Mouse (Mus musculus) C2C12 (cell line): ENCODE results near the gene Shf. TPM values are rescaled to one million over a fixed set of nuclear protein-coding genes. Genes with fewer than 3 reads are reported as not detected.

Experiments
- H3K27me3 ChIP-seq: one replicate; pipeline ENCODE4 v1.6.1; 2011; ENCODE audit not compliant: control insufficient read depth, insufficient read depth, insufficient read length
- H3K36me3 ChIP-seq: one replicate; pipeline ENCODE4 v1.6.1; 2011; ENCODE audit not compliant: control insufficient read depth, insufficient read depth
- H3K4me3 ChIP-seq: one replicate; pipeline ENCODE4 v1.5.1; 2011; ENCODE audit warnings: mild to moderate bottlenecking, control low read depth; ENCODE audit not compliant: poor library complexity, insufficient read depth, severe bottlenecking
- H3K79me2 ChIP-seq: one replicate; pipeline ENCODE4 v1.6.1; 2011; ENCODE audit not compliant: control insufficient read depth, insufficient read depth
- H3K79me3 ChIP-seq: one replicate; pipeline ENCODE4 v1.6.1; 2011; ENCODE audit warnings: low read depth, control low read depth
- H3ac ChIP-seq: one replicate; pipeline ENCODE3; 2011; ENCODE audit warnings: low read depth; ENCODE audit not compliant: control insufficient read depth, insufficient read length
- CEBPB ChIP-seq: IDR thresholded peaks from one replicate; pipeline ENCODE4 v1.6.1; 2011; ENCODE audit warnings: low read depth, mild to moderate bottlenecking, control low read depth, moderate library complexity
- CTCF ChIP-seq: IDR thresholded peaks from one replicate; pipeline ENCODE4 v1.5.1; 2011; ENCODE audit not compliant: control insufficient read depth, insufficient read depth, insufficient read length
- FOSL1 ChIP-seq: IDR thresholded peaks from one replicate; pipeline ENCODE4 v1.8.0; 2011; ENCODE audit warnings: mild to moderate bottlenecking, low read length; ENCODE audit not compliant: poor library complexity, insufficient read depth, severe bottlenecking
- MAX ChIP-seq: IDR thresholded peaks from one replicate; pipeline ENCODE4 v1.6.1; 2011; ENCODE audit warnings: mild to moderate bottlenecking, control low read depth
- MYOD1 ChIP-seq: IDR thresholded peaks from one replicate; pipeline ENCODE4 v1.6.1; 2011; ENCODE audit warnings: low read depth; ENCODE audit not compliant: control insufficient read depth, insufficient read length
- MYOG ChIP-seq: IDR thresholded peaks from one replicate; pipeline ENCODE4 v1.6.1; 2011; ENCODE audit not compliant: control insufficient read depth, insufficient read length; ENCODE audit errors: extremely low read depth
- USF1 ChIP-seq: IDR thresholded peaks from one replicate; pipeline ENCODE4 v1.6.1; 2011; ENCODE audit warnings: low read depth, mild to moderate bottlenecking, control low read depth, moderate library complexity
- polyA plus RNA-seq: library from polyadenylated mRNA; unstranded; fragments of >200 nt; fragmentation: generic; extraction: Trizol; gene quantifications from one replicate; pipeline ENCODE4 v1.2.1, GENCODE M21; 2012; ENCODE audit warnings: missing spikeins

The Shf gene
- polyA plus RNA-seq, 1 experiment = 38.7 TPM

DNA sequence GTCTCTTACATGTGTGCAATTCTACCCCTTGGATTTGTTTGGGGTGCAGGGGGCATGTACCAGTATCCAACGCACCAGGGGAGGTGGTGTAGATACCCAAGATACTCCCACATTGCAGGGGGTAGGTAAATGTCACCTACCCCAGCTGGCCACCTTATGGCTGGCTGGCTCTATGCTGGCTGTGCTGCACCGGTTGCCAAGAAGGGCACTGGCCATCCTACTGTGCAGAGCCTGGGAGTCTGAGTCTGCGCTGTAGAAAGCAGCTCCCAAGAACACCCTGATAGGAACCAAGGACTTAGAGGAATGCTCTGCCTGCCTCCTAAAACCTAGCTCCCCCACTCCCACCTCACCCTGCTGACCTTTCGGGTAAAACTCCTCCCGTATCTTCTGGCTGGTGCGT lies 16.0 kb downstream of the Shf start:
- peaks cover 29% of the 10 kb centered on the region for H3K36me3 ChIP-seq
- H3K27me3 ChIP-seq = no peaks in the 10 kb centered on the region
- no peaks in the 10 kb centered on the region for H3K79me2 ChIP-seq
- TF ChIP-seq MYOG (no peak), MYOD1 (no peak), CEBPB (no peak), USF1 (no peak)
- H3K79me3 ChIP-seq = peaks cover 2% of the 10 kb centered on the region
- H3K4me3 ChIP-seq = no peak overlapping the region
- H3ac ChIP-seq = no peak overlapping the region

DNA sequence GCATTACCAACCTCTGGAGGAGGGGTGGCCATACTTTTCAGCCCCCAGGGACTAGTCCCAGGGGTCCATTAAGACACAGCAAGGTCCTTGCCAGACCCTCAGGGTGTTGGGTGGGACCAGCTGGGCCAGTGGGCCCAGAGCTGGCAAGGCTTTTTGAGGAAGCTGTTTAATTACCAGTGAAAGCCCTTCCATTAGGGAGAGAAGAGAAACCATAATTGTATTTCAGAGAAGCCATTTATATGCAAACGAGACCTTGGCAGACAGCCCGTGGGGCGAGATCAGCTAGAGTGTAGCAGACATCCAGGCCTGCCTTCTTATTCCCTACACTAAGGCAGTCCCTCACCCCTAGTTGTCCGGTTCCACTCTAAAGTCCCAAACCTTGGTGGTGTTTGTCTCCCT lies 17.0 kb downstream of the Shf start:
- Histone ChIP-seq H3K36me3 (peaks cover 22% of the 10 kb centered on the region), H3K27me3 (no peaks in the 10 kb centered on the region), H3K79me2 (no peaks in the 10 kb centered on the region), H3K4me3 (no peak overlapping the region), H3K79me3 (peaks cover 2% of the 10 kb centered on the region), H3ac (no peak overlapping the region)
- no peak for TF ChIP-seq MAX
- no peak for TF ChIP-seq FOSL1
- no peak for TF ChIP-seq USF1
- no peak for TF ChIP-seq MYOG
- TF ChIP-seq CEBPB = no peak
- no peak for TF ChIP-seq CTCF
- TF ChIP-seq MYOD1 = no peak

DNA sequence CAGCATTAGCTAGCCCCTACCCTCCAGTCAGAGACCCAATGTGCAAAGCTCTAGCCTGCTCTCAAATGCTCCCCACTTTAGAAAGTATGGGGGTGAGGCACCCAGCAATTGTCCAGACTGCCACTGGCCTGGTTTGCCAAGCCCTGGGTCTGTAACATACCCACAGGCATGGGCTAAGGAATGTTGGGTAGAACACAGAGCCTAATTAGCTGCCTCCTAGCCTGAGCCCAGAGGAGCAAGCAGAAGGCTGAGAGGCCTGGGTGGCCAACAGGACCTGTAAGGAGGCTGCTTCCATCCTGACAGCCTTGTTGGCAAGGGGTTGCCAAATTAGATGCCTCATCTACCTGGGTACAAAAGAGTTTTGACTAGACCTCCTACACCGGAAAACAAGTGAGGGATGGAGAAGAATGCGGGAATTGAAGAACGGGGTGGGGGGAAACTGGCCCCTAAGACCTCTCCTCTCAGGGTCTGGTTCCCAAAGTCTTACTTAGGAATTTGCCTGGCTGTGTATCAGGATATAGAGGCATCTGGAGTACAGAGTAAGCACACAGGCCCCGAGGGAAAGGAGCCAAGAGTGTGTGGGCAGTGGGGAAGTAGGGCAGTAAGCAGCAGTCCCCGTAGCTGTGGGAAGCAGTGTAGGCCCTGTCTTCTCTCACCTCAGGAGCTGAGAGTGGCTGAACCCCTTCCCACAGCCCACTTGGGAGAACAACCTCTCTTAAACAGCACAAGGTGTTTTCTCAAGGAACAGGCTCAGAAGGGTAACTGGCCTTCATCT lies 17.6 kb downstream of the Shf start:
- Histone ChIP-seq H3K79me2 (no peaks in the 10 kb centered on the region), H3K36me3 (peaks cover 22% of the 10 kb centered on the region), H3ac (no peak overlapping the region), H3K79me3 (peaks cover 2% of the 10 kb centered on the region), H3K27me3 (no peaks in the 10 kb centered on the region), H3K4me3 (no peak overlapping the region)
- no peak for TF ChIP-seq CEBPB
- no peak for TF ChIP-seq USF1
- TF ChIP-seq MYOD1 = no peak
- no peak for TF ChIP-seq CTCF
- TF ChIP-seq FOSL1 = no peak
- TF ChIP-seq MAX = no peak
- no peak for TF ChIP-seq MYOG

DNA sequence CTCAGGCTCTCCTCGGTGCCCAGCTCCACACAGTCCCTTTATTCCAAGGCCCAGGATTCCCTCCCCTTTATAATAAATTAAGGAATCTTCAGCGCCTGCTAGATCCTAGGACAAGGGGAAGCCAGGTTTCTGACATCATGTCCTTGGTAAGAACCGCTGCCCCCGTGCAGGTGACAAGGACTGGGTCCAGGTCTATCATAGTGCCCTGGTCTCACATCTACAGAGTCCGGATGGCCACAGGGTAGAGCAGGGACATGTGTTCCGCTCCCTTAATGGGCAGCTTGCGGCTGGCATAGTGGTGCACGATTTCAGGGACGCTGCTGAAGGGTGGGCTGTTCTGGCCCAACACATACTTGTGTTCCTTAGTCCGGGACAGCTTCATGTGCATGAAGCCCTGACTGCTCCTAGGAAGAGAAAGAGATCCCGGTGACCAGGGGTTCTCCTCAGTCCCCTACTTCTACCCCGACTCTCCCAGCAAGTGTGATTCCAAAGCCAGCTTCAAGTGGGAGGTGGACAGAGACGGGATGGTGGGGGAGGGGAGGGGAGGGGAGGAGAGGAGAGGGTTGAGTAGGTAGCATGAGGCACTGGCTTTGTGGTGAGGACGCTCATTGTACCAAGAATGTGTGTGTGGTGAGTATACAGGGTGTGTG lies 19.7 kb downstream of the Shf start:
- H3K36me3 ChIP-seq = peaks cover 10% of the 10 kb centered on the region
- TF ChIP-seq FOSL1 (no peak), MYOD1 (no peak), MAX (no peak), CEBPB (no peak), MYOG (no peak), CTCF (no peak), USF1 (no peak)
- no peaks in the 10 kb centered on the region for H3K79me2 ChIP-seq
- no peaks in the 10 kb centered on the region for H3K27me3 ChIP-seq
- peak overlapping the region; percentile 55 for H3ac ChIP-seq
- no peaks in the 10 kb centered on the region for H3K79me3 ChIP-seq
- peak overlapping the region; percentile 7 for H3K4me3 ChIP-seq

DNA sequence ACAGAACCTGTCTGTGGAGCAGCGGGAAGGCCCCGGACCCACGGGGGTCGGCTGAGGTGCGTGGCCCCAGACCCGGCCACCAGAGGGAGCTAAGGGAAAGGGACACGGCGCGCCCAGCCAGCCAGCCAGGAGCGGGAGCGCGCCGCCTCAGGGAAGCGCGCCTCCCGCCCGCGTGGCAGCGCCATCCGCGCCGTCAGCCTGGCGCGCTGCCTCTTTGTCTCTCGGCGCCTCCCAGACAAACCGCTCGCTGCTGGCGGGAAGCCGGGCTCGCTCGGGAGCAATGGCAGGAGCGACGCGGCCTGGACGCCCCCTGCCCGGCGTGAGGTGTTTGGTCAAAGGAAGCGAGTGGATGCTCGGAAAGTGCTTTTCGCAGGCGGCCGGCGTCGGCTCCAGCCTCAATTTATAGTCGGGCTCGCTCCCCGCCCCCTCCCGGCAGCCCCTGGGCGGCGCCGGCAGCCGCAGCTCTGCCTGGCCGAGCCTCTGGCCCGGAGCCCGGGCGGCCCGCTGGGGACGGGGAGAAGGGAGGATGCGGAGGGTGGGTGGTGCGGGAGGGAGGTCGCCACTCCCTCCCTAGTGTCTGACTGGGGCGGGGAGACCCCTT lies 20.3 kb downstream of the Shf start:
- Histone ChIP-seq H3K27me3 (no peaks in the 10 kb centered on the region), H3K79me3 (no peaks in the 10 kb centered on the region), H3K4me3 (peak overlapping the region; percentile 21), H3K36me3 (peaks cover 10% of the 10 kb centered on the region), H3K79me2 (no peaks in the 10 kb centered on the region), H3ac (peak overlapping the region; percentile 71)
- TF ChIP-seq CTCF (peak; percentile 94), USF1 (no peak), MAX (peak; percentile 81), CEBPB (no peak), MYOD1 (no peak)
